38 mouse cellular contexts compared by ENCODE assay signal in the genomic region with DNA sequence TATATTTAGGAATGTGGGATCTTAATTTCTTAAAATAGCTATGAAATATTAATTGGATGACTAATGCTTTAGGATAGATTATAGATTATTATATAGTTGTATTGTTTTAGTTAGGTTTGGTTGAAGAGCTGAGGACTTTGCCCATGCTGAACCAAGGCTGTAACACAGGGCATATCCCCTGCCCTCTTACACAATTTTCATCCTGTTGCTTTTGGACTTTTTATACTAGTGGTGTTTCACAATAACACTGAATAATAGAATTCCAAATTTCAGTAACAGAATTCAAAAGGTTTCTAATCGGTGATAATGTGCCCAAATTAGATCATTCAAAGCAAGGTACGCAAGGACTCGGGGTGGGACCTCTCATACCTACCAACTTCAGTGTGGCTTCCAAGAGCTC. TPM values are rescaled to one million over a fixed set of nuclear protein-coding genes. Genes with fewer than 3 reads are reported as not detected.
"Had no signal": no experiment of that assay in that cellular context is flagged by ENCODE, and none has a peak within 500 bp of the region (broad histone marks: within the 10 kb centered on the region; RNA-seq: fewer than 3 reads in every experiment).

No protein-coding gene starts in this region.

- H3K27me3 ChIP-seq: heart, embryonic 12.5 days; heart, embryonic 13.5 days; heart, embryonic 15.5 days; hindbrain, embryonic 12.5 days; hindbrain, embryonic 13.5 days; hindbrain, embryonic 15.5 days; intestine, embryonic 15.5 days; kidney, embryonic 15.5 days had no signal

- H3K4me3 ChIP-seq: heart, embryonic 10.5 days; heart, embryonic 12.5 days; heart, embryonic 13.5 days; heart, embryonic 15.5 days; hindbrain, embryonic 10.5 days; hindbrain, embryonic 12.5 days; hindbrain, embryonic 13.5 days; hindbrain, embryonic 15.5 days; intestine, embryonic 15.5 days; kidney, embryonic 15.5 days; layer of hippocampus, adult 2 months had no signal

- H3K27ac ChIP-seq: heart, embryonic 10.5 days; heart, embryonic 13.5 days; heart, embryonic 15.5 days; hindbrain, embryonic 10.5 days; hindbrain, embryonic 12.5 days; hindbrain, embryonic 13.5 days; hindbrain, embryonic 14.5 days; hindbrain, embryonic 15.5 days; hindbrain, postnatal 0 days; intestine, embryonic 15.5 days; kidney, embryonic 15.5 days; kidney, postnatal 0 days; layer of hippocampus, adult 2 months had no signal

- H3K36me3 ChIP-seq: heart, embryonic 10.5 days; heart, embryonic 12.5 days; heart, embryonic 13.5 days; heart, embryonic 15.5 days; hindbrain, embryonic 10.5 days; hindbrain, embryonic 12.5 days; hindbrain, embryonic 13.5 days; hindbrain, embryonic 15.5 days; intestine, embryonic 15.5 days; kidney, embryonic 15.5 days had no signal

- H3K4me1 ChIP-seq: heart, embryonic 10.5 days; heart, embryonic 12.5 days; heart, embryonic 13.5 days; heart, embryonic 15.5 days; hindbrain, embryonic 10.5 days; hindbrain, embryonic 12.5 days; hindbrain, embryonic 13.5 days; hindbrain, embryonic 15.5 days; intestine, embryonic 15.5 days; kidney, embryonic 15.5 days had no signal

- DNase-seq: heart, postnatal 10 days; heart, postnatal 14 days; heart, postnatal 36 days; heart, postnatal 4 days; kidney, adult 11 months; kidney, adult 18-20 months; kidney, adult 2 months; kidney, adult 8-10 months; kidney, adult 9 months; kidney, postnatal 10 days; kidney, postnatal 14 days; kidney, postnatal 25 days; kidney, postnatal 36 days; kidney, postnatal 4 days; layer of hippocampus, adult 9-11 months; layer of hippocampus, postnatal 36 days had no signal

- H3K9ac ChIP-seq: heart, embryonic 12.5 days; heart, embryonic 13.5 days; heart, embryonic 15.5 days; hindbrain, embryonic 12.5 days; hindbrain, embryonic 13.5 days; hindbrain, embryonic 14.5 days; hindbrain, embryonic 15.5 days; intestine, embryonic 15.5 days; kidney, embryonic 15.5 days had no signal

RNA-seq across cellular contexts. Expression of a gene that starts 57.4 kb away (rescaled TPM):
- total RNA-seq: heart, postnatal 10 days; heart, postnatal 25 days; hematopoietic stem cell, adult 5-6 weeks had no signal
- polyA plus RNA-seq: heart, embryonic 10.5 days; heart, embryonic 11.5 days; hindbrain, embryonic 11.5 days; intestine, embryonic 14.5 days; intestine, embryonic 15.5 days; intestine, embryonic 16.5 days; intestine, postnatal 0 days; kidney, adult 2 months; kidney, embryonic 14.5 days; kidney, embryonic 15.5 days had no signal
